Mouse (Mus musculus): ENCODE measurements around the gene Defb23. TPM values are rescaled to one million over a fixed set of nuclear protein-coding genes. Genes with fewer than 3 reads are reported as not detected.
A peak's percentile ranks its signal among the peaks of the same experiment; 100 is the strongest.
"Not testable (repeated sequence)": the region's sequence is repeated elsewhere in the genome, so short reads cannot be mapped to it uniquely, and the experiment has no call there.

Gene Defb23
- polyA plus RNA-seq, 2 experiments from 2014 or later: not detected

- peak; percentile 99 for ATAC-seq
Observed at GRCm38 (mm10) chr2:152436983-152437860, 27.2 kb downstream of the Defb23 start.

- ATAC-seq: no peak
Observed at GRCm38 (mm10) chr2:152436405-152436901, 28.0 kb downstream of the Defb23 start.

GRCm38 (mm10) chr2:152428481-152428880 is 35.9 kb downstream of the Defb23 start:
- not testable (repeated sequence) for ATAC-seq

DNA sequence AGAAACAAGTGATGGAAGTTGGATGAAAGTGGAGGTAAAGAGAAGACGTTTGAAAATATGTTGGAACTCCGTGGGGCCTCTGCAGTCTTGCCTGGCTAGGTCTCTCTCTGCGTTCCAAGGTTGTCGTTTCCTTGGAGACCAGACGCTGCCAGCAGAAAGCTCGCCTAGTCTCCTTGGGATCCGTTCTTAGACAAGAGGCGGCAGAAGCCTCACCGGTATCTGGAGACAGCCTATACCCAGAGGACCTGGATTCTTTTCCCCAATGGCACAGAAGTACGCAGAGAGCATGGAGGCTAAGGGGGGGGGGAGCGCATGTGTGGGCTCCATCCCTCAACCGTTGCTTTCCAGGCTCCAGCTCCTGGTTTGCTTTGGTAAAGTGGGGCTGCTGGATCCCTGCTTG is 36.9 kb downstream of the Defb23 start:
- ATAC-seq: no peak

GRCm38 (mm10) chr2:152415786-152416185 is 48.6 kb downstream of the Defb23 start:
- ATAC-seq: no peak

DNA sequence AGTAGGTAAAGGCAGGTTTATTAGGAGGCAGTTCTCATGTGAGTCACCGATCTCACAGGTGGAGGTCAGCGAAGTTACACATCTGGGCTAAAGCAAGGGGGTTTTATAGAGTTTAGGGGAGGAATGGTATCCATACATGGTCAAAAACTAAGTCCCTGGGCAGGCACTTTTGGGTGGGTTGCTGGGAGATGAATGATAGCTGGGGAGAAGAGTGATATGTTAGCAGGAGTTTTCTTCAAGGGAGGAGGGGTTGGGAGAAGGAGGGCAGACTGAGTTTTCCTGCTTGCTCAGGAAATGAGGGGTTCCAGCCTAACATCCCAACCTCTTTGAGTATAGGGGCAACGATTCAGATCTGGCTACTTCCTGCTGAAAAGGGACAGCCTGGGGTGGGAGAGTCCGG is 49.1 kb downstream of the Defb23 start, which contains the start of gene 6820408C15Rik:
Gene 6820408C15Rik (plus strand): TSS at position 301 of the 400 bp plus-strand sequence.
- no peak for ATAC-seq

DNA sequence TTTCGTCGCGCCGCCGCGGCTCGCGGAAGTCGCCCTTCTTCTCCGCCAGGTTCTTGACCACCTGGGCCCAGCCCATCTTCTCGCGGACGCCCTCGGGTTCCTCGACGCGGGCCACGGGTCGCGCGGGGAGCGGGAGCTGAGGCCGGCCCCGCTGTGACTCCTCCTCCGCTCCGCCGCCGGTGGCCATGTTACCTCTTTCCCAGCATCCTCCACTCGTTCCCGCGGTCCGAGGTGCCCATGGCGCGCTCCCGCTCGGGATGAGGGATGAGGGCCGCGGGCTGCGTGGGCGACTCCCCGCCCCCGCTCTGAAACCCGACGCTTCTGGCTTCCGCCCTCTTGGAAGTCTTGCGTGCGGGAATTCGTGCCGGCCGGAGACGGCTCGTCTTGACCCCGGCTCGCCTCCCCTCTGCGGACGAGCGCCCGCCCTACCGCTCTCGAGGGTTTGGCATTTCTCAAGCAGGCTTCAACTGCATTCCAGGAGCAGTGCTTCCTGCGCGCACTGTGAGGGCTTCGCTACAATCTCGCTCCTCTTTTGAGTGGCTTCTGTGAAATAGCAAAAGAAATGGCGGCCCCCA is 49.7 kb downstream of the Defb23 start, which contains the start of gene Zcchc3:
Gene Zcchc3 (minus strand): TSS at position 437 of the 575 bp plus-strand sequence.
- ATAC-seq: peak; percentile 81

DNA sequence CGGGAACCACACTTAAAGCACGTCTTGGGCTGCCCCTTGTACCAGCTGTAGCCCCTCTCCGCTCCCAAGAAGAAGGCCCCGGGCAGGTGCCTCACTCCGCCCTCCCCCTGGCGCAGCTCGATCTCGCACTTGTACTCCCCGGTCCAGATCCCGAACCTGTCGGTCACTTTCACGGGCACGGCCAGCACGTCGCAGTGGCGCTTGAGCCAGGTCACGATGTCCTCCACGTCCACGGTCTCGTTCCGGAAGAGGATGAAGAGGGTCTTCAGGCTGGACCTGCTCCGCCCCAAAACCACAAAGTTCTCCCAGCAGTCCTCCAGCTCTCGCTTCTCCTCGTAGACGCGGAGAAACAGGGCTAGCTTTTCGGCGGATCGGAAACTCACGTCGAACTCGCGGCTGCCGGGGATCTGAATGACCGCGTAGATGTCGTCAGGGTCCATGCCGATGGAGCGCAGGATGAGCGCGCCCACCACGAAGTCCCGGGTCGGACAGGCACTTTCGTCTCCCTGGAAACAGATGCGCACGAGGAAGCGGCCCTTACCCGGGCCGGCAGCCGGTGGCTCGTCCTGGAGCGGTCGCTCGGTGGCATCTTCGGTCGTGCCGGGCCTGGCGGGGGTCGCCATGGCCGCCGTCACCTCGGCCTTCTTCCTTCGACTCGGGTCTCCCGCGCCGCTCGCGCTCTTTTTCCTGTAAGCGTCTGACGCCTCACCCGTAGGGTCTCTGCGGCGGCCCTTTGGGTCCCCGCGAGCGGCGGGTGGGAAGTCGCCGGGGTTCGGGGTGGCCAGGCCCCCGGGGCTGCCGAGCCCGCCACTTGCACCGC is 50.4 kb downstream of the Defb23 start:
- ATAC-seq: peak; percentile 42

GRCm38 (mm10) chr2:152413158-152413764 is 51.2 kb downstream of the Defb23 start:
- no peak for ATAC-seq

- ATAC-seq: no peak
Observed at GRCm38 (mm10) chr2:152412526-152413157, 51.8 kb downstream of the Defb23 start.

- ATAC-seq: no peak
Observed at GRCm38 (mm10) chr2:152411471-152411870, 52.9 kb downstream of the Defb23 start.

GRCm38 (mm10) chr2:152410971-152411371 is 53.4 kb downstream of the Defb23 start:
- ATAC-seq: no peak

DNA sequence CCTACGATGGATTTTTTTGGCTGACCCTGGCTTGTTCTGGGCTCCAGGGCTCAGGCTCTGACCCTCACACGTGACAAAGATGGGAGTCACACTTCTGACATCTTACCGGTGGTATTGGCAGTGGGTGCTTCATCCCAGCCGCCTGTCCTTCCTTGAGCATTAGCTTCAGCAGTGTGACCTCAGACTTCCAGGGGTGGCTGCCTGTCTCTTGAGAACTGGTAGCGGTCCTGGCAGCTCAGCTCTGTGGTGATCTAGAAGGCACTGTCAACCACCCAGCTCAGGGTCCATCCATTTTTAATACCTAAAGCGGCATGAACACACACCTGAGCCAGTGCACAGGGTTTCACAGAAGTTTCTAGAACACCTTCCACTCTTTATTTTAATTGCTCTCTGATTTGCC is 54.6 kb downstream of the Defb23 start:
- no peak for ATAC-seq

Other genes starting within 250 kb of the Defb23 start
- 100 to 1,000 TPM in 1 of 2 experiments, 10 to 100 TPM in 1; 65.7 to 107 TPM for gene Csnk2a1, start 237.8 kb downstream of the Defb23 start, polyA plus RNA-seq (2017; shearing (Covaris generic))
- gene Tbc1d20, start 170.8 kb downstream of the Defb23 start, polyA plus RNA-seq (2017; shearing (Covaris generic)): 10 to 100 TPM; 19.5 to 21.3 TPM
- gene Rbck1, start 132.0 kb downstream of the Defb23 start, polyA plus RNA-seq (2017; shearing (Covaris generic)): 10 to 100 TPM; 53.4 to 74.3 TPM
- 1 to 10 TPM; 2.4 to 5.1 TPM for gene Trib3, start 120.6 kb downstream of the Defb23 start, polyA plus RNA-seq (2017; shearing (Covaris generic))
- gene Nrsn2, start 88.0 kb downstream of the Defb23 start, polyA plus RNA-seq (2017; shearing (Covaris generic)): not detected
- under 1 TPM; 0.32 to 0.73 TPM for gene Sox12, start 66.6 kb downstream of the Defb23 start, polyA plus RNA-seq (2017; shearing (Covaris generic))
- gene Zcchc3, start 49.6 kb downstream of the Defb23 start, polyA plus RNA-seq (2017; shearing (Covaris generic)): under 1 TPM; 0.57 to 0.75 TPM
- gene 6820408C15Rik, start 49.0 kb downstream of the Defb23 start, polyA plus RNA-seq (2017; shearing (Covaris generic)): not detected
- gene Defb20, start 12.4 kb upstream of the Defb23 start, polyA plus RNA-seq (2017; shearing (Covaris generic)): not detected
- gene Defb22, start 25.5 kb upstream of the Defb23 start, polyA plus RNA-seq (2017; shearing (Covaris generic)): not detected
- not detected for gene Defb26, start 47.1 kb upstream of the Defb23 start, polyA plus RNA-seq (2017; shearing (Covaris generic))
- not detected for gene Defb28, start 53.6 kb upstream of the Defb23 start, polyA plus RNA-seq (2017; shearing (Covaris generic))
- gene Defb29, start 75.5 kb upstream of the Defb23 start, polyA plus RNA-seq (2017; shearing (Covaris generic)): not detected
- not detected for gene Gm17416, start 104.7 kb upstream of the Defb23 start, polyA plus RNA-seq (2017; shearing (Covaris generic))
- gene Defb21, start 108.1 kb upstream of the Defb23 start, polyA plus RNA-seq (2017; shearing (Covaris generic)): not detected
- gene Defb19, start 115.7 kb upstream of the Defb23 start, polyA plus RNA-seq (2017; shearing (Covaris generic)): not detected
- gene Defb45, start 134.8 kb upstream of the Defb23 start, polyA plus RNA-seq (2017; shearing (Covaris generic)): not detected
- not detected for gene Defb36, start 139.7 kb upstream of the Defb23 start, polyA plus RNA-seq (2017; shearing (Covaris generic))
- not detected for gene Defb25, start 158.4 kb upstream of the Defb23 start, polyA plus RNA-seq (2017; shearing (Covaris generic))
- not detected for gene Rem1, start 162.3 kb upstream of the Defb23 start, polyA plus RNA-seq (2017; shearing (Covaris generic))
- gene H13, start 204.8 kb upstream of the Defb23 start, polyA plus RNA-seq (2017; shearing (Covaris generic)): 10 to 100 TPM; 76.1 to 76.2 TPM
- gene Mcts2, start 222.4 kb upstream of the Defb23 start, polyA plus RNA-seq (2017; shearing (Covaris generic)): 1 to 10 TPM; 3.7 to 3.9 TPM

Data from CD4-positive, CD25-positive, alpha-beta regulatory T cell, adult 4 months (primary cell).